Mouse (Mus musculus): ENCODE data around the gene Kiss1r.
"Not testable (repeated sequence)": the region's sequence is repeated elsewhere in the genome, so short reads cannot be mapped to it uniquely, and the experiment has no call there.

Gene Kiss1r

DNA sequence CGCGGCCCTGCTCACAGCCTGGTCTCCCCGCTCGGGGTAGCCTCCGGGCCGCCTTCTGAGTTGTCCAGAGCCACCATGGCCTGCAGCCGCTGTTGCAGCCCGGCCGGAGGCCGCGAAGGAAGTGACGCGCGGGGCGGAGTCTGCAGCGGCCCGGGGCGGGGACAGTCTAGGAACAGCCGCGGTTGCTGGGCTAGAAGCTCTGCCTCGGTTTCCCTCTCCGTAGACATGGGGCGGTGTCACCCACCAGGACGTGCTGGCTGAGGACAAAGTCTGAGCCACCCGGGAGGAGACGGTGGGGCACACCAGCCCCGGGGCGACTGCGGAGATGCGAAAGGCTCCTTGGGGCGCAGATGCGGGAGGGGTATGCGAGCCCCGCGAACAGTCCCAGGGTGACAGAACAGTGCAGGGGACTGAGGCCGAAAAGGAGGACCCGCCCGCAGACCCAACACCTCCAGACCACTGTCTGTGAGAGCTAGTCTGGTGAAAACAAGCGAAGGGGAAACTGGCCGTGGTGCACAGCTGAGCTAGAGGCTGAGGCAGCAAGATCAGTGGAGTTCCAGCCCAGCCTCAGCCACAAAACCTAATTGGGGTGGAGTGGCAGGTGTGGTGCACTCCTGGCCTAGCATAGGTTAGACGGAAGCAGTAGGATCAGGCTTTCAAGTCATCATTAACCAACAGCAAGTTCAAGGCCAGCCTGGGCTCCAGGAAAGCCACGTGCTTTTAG lies at the start of gene Kiss1r:
Gene Kiss1r, plus strand, starts transcription at position 164 of the 724 bp plus-strand sequence.
- DNase-seq (ENCODE audit: low read depth): no peak

GRCm38 (mm10) chr10:79871845-79872244 lies 44.9 kb upstream of the Kiss1r start:
- DNase-seq (ENCODE audit: low read depth): no peak

- DNase-seq (ENCODE audit: low read depth): no peak
Measured at GRCm38 (mm10) chr10:79872862-79873261, 43.9 kb upstream of the Kiss1r start.

DNA sequence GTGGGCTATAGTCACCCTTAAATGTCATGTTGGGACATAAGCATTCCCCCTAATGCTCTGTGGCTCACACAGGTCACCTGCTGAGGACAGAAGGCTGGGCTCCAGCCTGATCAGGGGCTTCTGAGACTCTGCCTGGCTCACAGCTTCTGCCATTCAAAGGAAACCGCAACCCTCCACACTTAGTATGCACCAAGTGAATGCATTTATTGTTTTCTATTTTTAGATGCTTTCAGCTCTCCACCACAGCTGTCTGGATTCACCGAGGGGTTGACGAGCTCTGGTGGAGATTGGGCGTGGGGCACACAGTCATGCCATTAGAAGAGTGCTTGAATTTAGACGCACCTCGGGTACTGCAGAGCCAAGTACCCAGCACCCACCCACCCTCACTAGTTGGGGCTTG lies 43.5 kb upstream of the Kiss1r start:
- no peak for DNase-seq (ENCODE audit: low read depth)

DNA sequence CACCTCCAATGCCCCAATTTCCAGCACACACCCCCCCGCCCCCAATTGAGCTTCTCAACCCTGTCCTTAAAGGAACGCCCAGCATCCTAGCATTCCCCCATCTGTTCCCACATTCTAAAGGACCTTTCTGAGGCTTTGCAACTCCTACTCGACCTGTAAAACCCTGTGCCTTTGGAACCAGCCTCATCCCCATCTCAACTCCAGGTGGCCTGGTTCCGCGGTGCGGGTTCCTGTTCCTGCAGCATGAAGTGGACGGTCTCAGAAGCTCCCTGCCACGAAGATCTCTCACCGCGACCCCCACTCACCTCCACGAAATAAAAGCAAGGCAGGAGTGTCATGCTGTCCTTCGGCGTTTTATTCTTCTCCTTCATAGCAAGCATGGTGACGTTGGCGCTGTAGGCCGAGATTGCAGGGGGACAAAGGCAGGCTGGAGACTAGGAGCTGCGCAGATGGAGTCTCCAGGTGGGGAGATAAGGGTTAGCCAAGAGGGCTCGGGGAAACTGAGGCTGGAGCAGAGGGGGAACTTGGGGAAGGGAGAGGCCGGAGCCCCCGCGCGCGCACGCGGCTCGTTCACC lies 43.0 kb upstream of the Kiss1r start:
- no peak for DNase-seq (ENCODE audit: low read depth)

DNA sequence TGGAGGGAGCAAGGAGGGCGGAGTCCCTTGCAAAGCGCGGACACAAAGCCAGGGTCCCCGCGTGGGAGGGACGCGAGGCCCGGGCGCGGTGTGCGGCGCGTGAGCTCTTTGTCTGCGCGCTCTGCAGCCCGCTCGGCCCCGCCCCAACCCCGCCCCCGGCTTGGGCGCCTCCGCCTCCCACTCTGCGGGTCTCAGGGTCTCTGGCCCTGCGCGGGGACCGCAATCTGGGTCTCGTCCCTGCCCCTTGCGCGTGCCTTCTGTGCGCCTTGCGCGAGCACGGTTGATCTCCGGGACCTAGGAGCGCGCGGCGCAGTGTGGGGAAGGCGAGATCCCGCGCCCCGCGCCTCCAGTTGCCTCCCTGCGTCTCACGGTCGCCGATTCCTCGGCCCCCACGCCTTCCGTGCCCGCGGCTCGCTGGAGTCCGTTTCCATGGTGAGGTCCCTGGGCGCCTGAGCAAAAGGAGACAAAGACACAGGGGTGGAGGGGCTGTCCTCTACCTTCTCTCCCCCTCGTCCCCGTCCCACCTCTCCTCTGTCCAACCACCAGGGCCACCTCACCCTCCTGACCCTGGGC lies 42.4 kb upstream of the Kiss1r start, which contains the start of the genes Prtn3 and Plppr3:
Gene Prtn3, plus strand, starts transcription at position 187 of the 573 bp plus-strand sequence.
Gene Plppr3, minus strand, starts transcription at position 345 of the 573 bp plus-strand sequence.
- no peak for DNase-seq (ENCODE audit: low read depth)

DNA sequence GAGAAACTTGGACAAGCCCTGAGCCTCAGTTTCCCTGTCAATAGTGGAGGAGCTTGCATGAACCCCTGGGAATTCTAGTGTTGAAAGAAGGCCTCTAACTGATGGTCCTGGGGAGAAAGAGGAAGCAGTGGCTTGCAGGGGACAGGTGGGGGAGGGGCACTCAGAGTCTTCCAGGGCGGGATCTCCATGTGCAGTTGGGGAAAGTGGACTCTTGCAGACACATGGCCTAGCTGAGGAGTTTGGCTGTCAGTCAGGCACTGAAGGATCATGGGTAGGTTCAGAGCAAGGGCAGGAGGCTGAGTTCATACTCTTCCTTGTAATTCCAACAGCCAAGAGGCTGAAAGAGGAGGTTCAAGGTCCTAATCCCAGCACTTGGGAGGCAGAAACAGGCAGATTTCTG lies 39.6 kb upstream of the Kiss1r start:
- DNase-seq (ENCODE audit: low read depth): no peak

GRCm38 (mm10) chr10:79877757-79878156 lies 39.0 kb upstream of the Kiss1r start:
- DNase-seq (ENCODE audit: low read depth): no peak

- DNase-seq (ENCODE audit: low read depth): no peak
Measured at GRCm38 (mm10) chr10:79879527-79879926, 37.2 kb upstream of the Kiss1r start.

GRCm38 (mm10) chr10:79880721-79881120 lies 36.0 kb upstream of the Kiss1r start:
- DNase-seq (ENCODE audit: low read depth): no peak

GRCm38 (mm10) chr10:79881981-79882380 lies 34.8 kb upstream of the Kiss1r start:
- no peak for DNase-seq (ENCODE audit: low read depth)

DNA sequence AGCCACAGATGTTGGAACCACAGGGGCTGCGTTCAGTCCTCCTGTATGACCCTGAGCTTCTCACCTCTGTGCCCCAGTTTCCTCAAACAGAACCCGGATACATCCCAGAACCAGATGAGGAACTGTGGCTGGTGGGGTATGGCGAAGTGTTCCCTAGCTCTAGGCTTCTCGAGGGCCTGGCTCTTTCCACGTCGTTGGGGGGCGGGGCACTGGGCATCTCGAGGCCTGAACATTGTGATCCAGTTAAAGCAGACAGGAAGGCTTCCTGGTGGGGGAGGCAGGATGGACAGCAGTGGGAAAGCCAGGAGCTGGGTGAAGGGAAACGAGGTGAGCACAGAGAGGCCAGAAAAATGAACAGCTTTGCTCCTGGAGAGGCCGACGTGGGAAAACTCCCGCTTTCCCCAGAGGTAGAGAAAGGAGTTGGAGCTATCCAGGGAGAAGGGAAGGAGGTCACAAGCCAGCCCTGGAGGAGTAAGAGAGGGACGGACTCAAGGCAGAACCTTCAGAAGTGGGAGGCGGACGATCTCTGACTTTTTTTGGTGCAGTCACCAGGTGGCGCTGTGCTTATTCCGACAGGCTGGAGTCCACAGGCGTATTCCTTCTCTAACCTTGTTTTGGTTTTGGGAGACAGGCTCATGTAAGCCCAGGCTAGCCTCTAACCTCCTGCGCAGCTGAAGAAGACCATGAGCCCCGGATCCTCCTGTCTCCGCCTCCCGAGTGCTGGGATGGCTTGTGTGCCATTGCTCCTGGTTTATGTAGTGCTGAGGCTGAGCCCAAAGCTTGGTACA lies 33.3 kb upstream of the Kiss1r start:
- peak; percentile 85 for DNase-seq (ENCODE audit: low read depth)

DNA sequence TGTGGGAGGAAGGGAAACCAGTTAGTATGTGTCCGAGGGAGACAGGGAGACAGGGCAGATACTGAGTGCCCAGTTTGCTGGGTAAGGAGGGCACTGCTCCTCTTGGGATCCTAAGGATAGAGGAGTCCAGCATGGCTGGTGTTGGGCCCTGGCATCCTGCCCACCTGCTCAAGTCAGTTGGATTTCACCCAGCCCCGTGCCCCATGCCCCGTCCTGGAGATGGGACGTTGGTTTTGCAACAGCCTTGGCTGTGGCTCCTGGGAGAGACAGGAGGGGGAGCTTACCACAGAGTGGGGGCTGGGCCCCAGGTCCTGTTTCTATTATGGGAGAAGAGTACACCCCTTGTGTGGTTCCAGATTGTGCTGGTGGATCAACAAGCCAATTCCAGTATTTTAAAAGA lies 32.3 kb upstream of the Kiss1r start:
- no peak for DNase-seq (ENCODE audit: low read depth)

DNA sequence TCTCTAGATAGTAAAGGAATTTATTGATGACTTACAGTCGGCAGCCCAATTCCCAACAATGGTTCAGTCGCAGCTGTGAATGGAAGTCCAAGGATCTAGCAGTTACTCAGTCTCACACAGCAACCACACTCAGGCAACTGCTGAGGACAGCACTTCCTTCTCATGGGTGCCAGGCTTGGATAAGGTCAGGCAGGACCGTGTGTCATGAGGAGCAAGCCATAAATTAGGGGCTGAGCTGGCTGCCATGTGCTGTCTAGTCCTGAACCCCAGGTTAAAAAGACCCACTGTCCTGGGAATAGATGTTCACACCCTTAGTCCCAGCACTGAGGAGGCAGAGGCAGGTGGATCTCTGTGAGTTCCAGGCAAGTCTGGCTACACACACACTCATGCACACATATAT lies 31.8 kb upstream of the Kiss1r start:
- not testable (repeated sequence) for DNase-seq (ENCODE audit: low read depth)

GRCm38 (mm10) chr10:79886054-79886453 lies 30.7 kb upstream of the Kiss1r start, which contains the start of gene Elane:
Gene Elane (plus strand): TSS chr10:79886247.
- no peak for DNase-seq (ENCODE audit: low read depth)

DNA sequence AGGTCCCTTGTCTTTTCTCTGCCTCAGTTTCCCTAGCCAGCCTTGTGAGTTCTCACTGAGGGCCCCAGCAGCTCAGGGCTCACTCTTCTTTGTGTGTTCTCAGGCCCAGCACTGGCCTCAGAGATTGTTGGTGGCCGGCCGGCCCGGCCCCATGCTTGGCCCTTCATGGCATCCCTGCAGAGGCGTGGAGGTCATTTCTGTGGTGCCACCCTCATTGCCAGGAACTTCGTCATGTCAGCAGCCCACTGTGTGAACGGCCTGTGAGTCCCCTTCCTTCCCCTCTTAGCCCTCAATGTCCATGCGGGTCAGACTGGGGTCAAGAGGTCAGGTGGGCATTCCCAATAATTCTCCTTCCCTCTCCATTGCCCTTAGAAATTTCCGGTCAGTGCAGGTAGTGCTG lies 30.2 kb upstream of the Kiss1r start:
- no peak for DNase-seq (ENCODE audit: low read depth)

- DNase-seq (ENCODE audit: low read depth): no peak
Measured at GRCm38 (mm10) chr10:79889386-79889785, 27.4 kb upstream of the Kiss1r start.

- DNase-seq (ENCODE audit: low read depth): no peak
Measured at GRCm38 (mm10) chr10:79890670-79891069, 26.1 kb upstream of the Kiss1r start, which contains the start of gene Cfd. Gene Cfd (plus strand): TSS chr10:79890853.

DNA sequence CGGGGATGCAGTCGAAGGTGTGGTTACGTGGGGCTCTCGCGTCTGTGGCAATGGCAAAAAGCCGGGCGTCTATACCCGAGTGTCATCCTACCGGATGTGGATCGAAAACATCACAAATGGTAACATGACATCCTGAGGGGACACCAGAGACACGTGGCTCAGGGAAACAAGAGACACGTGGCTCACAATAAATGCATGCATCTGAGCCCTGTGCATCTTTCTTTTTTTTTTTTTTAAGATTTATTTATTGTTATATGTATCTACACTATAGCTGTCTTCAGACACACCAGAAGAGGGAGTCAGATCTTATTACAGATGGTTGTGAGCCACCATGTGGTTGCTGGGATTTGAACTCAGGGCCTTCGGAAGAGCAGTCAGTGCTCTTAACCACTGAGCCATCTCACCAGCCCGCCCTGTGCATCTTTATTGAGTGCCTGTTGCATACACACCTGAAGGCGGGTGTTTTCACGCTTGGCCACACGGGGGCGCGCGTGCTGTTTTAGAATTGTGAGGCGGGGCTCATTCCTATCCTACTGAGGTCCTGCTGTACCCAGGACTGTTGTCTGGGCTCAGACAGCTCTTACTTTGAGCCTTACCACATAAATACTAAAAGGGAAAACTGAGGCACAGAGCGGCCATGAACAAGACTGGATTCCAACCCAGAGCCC lies 24.2 kb upstream of the Kiss1r start:
- DNase-seq (ENCODE audit: low read depth): not testable (repeated sequence)

DNA sequence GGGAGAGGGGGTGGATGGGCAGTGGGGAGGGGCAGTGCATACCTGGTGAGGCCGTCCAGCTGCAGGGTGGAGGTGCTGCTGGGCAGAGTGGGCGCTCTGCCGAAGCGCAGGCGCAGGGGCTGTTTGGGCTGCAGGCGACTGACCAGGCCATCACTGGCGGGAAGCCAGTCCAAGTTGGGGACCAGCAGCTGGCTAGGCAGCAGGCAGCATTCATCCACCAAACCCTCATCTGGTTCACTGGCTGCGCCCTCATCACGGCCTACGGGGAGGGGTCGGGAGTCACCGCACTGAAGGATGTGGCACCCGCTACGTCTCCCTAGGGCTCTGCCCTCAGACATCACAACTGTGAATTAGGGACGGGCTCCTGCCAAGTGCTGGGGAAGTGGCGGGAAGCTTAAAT lies 20.5 kb upstream of the Kiss1r start:
- no peak for DNase-seq (ENCODE audit: low read depth)

GRCm38 (mm10) chr10:79896814-79897213 lies 20.0 kb upstream of the Kiss1r start:
- no peak for DNase-seq (ENCODE audit: low read depth)

Data from c-Kit-positive CD71-negative TER-119-negative erythroid progenitor cells, embryonic 14.5 days (primary cell).